Comparison of ENCODE assay signal across 34 mouse cellular contexts in the genomic region with DNA sequence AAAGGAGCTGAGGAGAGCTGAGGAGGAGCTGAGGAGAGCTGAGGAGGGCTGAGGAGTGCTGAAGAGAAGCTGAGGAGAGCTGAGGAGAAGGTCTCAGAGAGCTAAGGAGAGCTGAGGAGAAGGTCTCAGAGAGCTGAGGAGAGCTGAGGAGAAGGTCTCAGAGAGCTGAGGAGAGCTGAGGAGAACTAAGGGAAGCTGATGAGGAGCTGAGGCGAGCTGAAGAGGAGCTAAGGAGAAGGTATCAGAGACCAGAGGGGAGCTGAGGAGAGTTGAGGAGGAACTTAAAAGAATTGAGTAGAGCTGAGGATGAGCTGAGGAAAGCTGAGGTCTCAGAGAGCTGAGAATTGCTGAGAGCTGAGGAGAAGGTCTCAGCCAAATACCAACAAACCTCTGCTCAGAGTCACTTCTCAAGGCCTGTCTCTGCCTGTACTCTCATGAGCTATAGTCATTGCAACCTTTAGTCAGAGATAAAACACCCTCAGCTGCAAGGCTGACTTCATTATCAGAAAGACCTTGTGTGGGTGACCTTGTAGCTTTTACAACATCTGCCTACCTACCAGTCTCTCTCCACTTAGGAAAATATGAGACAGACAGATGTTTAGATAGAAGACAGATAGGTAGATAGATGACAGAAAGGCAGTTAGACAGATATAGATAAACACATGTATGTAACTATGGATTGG. TPM values are rescaled to one million over a fixed set of nuclear protein-coding genes. Genes with fewer than 3 reads are reported as not detected.
DNase-seq lines count a peak whose midpoint lies in the region; ATAC-seq lines count a peak whose summit lies in the region.
"Had no signal": no experiment of that assay in that cellular context is flagged by ENCODE, and none has a peak within 500 bp of the region (broad histone marks: within the 10 kb centered on the region; RNA-seq: fewer than 3 reads in every experiment).

No protein-coding gene starts in this region.

- no peak overlapping the region for H3K9ac ChIP-seq in heart, embryonic 12.5 days
- H3K9ac ChIP-seq: embryonic facial prominence, embryonic 13.5 days; hindbrain, embryonic 14.5 days; liver, embryonic 14.5 days had no signal

- no peaks in the 10 kb centered on the region; the same call in 1 of the 2 replicates for H3K4me1 ChIP-seq in heart, embryonic 12.5 days (replicated peaks)
- H3K4me1 ChIP-seq: embryonic facial prominence, embryonic 13.5 days had no signal

- no peak overlapping the region for H3K27ac ChIP-seq in heart, embryonic 12.5 days (ENCODE audit: poor library complexity, severe bottlenecking)
- H3K27ac ChIP-seq: embryonic facial prominence, embryonic 13.5 days; hindbrain, embryonic 14.5 days; liver, embryonic 14.5 days had no signal

- WGBS in heart, embryonic 12.5 days = 69% methylated on average over 1 of the region's 1 CpGs

- 0 out of 2 replicates have a peak, but pooled peaks have one; percentile 50 for ATAC-seq in megakaryocyte-erythroid progenitor cell, adult 5-6 weeks (replicated peaks; ENCODE audit: low FRiP score, low TSS enrichment, poor library complexity, severe bottlenecking)
- ATAC-seq in heart, embryonic 12.5 days (ENCODE audit: insufficient number of reproducible peaks, low FRiP score) = no peak
- ATAC-seq: forebrain, embryonic 16.5 days; midbrain, embryonic 16.5 days had no signal

- DNase-seq in adrenal gland, adult 2 months = peak; percentile 77
- DNase-seq in adrenal gland, adult 18-20 months (ENCODE audit: low spot score in 2 of 2) = no peak
- DNase-seq in ovary, adult 18-20 months (ENCODE audit: low spot score) = peak; percentile 60
- no peak for DNase-seq in ovary, postnatal 14 days (ENCODE audit: low spot score)
- DNase-seq in adrenal gland, postnatal 36 days = peak; percentile 31 to 33
- DNase-seq in spleen, postnatal 10 days (ENCODE audit: low spot score in 2 of 2) = no peak
- DNase-seq: cerebellum, adult 18-20 months; cerebellum, postnatal 10 days; gastrocnemius, postnatal 25 days; heart, adult 11 months; kidney, adult 2 months; kidney, postnatal 36 days; layer of hippocampus, postnatal 36 days; left cerebral cortex, postnatal 4 days; lung, adult 2 months; right cerebral cortex, postnatal 4 days had no signal

- H3K4me2 ChIP-seq in heart, embryonic 12.5 days = no peak overlapping the region
- H3K4me2 ChIP-seq: embryonic facial prominence, embryonic 13.5 days; heart, embryonic 11.5 days; hindbrain, embryonic 14.5 days; midbrain, embryonic 11.5 days had no signal

- H3K4me3 ChIP-seq in heart, embryonic 12.5 days = no peak overlapping the region
- H3K4me3 ChIP-seq: embryonic facial prominence, embryonic 13.5 days had no signal

- H3K27me3 ChIP-seq in heart, embryonic 12.5 days (replicated peaks) = no peaks in the 10 kb centered on the region
- H3K27me3 ChIP-seq: embryonic facial prominence, embryonic 13.5 days had no signal

- H3K36me3 ChIP-seq in heart, embryonic 12.5 days = no peaks in the 10 kb centered on the region
- H3K36me3 ChIP-seq: embryonic facial prominence, embryonic 13.5 days; G1E had no signal

- peaks cover 12% of the 10 kb centered on the region for H3K9me3 ChIP-seq in heart, embryonic 12.5 days (replicated peaks)

RNA-seq across cellular contexts. Expression of gene Tectb, which starts 15.2 kb away (rescaled TPM):
- total RNA-seq in adrenal gland, adult 2 months (2021) = under 1 TPM; 0.41 to 0.89 TPM
- polyA plus RNA-seq in adrenal gland, adult 2 months (2012; rRNA removed) = 0.04 TPM in 1 of 2 replicates, not detected in the other
- 1 to 10 TPM in 1 of 2 experiments, under 1 TPM in 1; 0.22 to 1.1 TPM for total RNA-seq in adrenal gland, adult 18-20 months (2021)
- 1 to 10 TPM in 1 of 2 experiments, under 1 TPM in 1; 0.40 to 1.2 TPM for total RNA-seq in adrenal gland, postnatal 36 days (2021)
- not detected in 2 replicates for total RNA-seq in megakaryocyte-erythroid progenitor cell, adult 5-6 weeks (2014; fragmentation: Nextera tagmentation)
- not detected in 2 replicates for total RNA-seq in megakaryocyte-erythroid progenitor cell, adult 5-6 weeks (2017)
- not detected in 2 replicates for polyA plus RNA-seq in heart, embryonic 12.5 days (2016; fragmentation: Nextera tagmentation; extraction: Ambion mirVana)
- total RNA-seq: common myeloid progenitor, adult 5-6 weeks; hematopoietic stem cell, adult 5-6 weeks; layer of hippocampus, postnatal 36 days; left cerebral cortex, postnatal 4 days; megakaryocyte progenitor cell, adult 5-6 weeks; neutrophil, adult 5-6 weeks had no signal
- polyA plus RNA-seq: embryonic facial prominence, embryonic 13.5 days; forebrain, embryonic 11.5 days; forebrain, embryonic 16.5 days; G1E; heart, embryonic 11.5 days; kidney, embryonic 16.5 days; limb, embryonic 14.5 days; neural tube, embryonic 11.5 days had no signal

RNA-seq across cellular contexts. Expression of gene Gpam, which starts 38.3 kb away (rescaled TPM):
- total RNA-seq in adrenal gland, adult 2 months (2021) = 100 to 1,000 TPM; 199 to 552 TPM
- polyA plus RNA-seq in adrenal gland, adult 2 months (2012; rRNA removed) = 134 and 233 TPM in 2 replicates
- total RNA-seq in adrenal gland, adult 18-20 months (2021) = 100 to 1,000 TPM in 1 of 2 experiments, 10 to 100 TPM in 1; 87.8 to 419 TPM
- 100 to 1,000 TPM; 183 to 606 TPM for total RNA-seq in adrenal gland, postnatal 36 days (2021)
- total RNA-seq in megakaryocyte-erythroid progenitor cell, adult 5-6 weeks (2014; fragmentation: Nextera tagmentation) = 16.2 and 19.9 TPM in 2 replicates
- total RNA-seq in megakaryocyte-erythroid progenitor cell, adult 5-6 weeks (2017) = 21.6 and 22.3 TPM in 2 replicates
- polyA plus RNA-seq in heart, embryonic 12.5 days (2016; fragmentation: Nextera tagmentation; extraction: Ambion mirVana) = 11.9 and 12.8 TPM in 2 replicates

Comparison
In these comparisons a context has a peak if more than half of its experiments do, and no peak if none do; other contexts are left out.
1. DNase-seq: peak in adrenal gland, adult 2 months (single experiment), ovary, adult 18-20 months (single experiment) and adrenal gland, postnatal 36 days (2 of 2); none in adrenal gland, adult 18-20 months (0 of 2), ovary, postnatal 14 days (single experiment) and spleen, postnatal 10 days (0 of 2).